Mouse (Mus musculus): ENCODE results near the gene Ctnnal1. TPM values are rescaled to one million over a fixed set of nuclear protein-coding genes. Genes with fewer than 3 reads are reported as not detected.
A peak's percentile ranks its signal among the peaks of the same experiment; 100 is the strongest.
"Not testable (repeated sequence)": the region's sequence is repeated elsewhere in the genome, so short reads cannot be mapped to it uniquely, and the experiment has no call there.

Ctnnal1 gene
- polyA plus RNA-seq, 1 experiment from 2014 or later, result 6.7 TPM

DNA sequence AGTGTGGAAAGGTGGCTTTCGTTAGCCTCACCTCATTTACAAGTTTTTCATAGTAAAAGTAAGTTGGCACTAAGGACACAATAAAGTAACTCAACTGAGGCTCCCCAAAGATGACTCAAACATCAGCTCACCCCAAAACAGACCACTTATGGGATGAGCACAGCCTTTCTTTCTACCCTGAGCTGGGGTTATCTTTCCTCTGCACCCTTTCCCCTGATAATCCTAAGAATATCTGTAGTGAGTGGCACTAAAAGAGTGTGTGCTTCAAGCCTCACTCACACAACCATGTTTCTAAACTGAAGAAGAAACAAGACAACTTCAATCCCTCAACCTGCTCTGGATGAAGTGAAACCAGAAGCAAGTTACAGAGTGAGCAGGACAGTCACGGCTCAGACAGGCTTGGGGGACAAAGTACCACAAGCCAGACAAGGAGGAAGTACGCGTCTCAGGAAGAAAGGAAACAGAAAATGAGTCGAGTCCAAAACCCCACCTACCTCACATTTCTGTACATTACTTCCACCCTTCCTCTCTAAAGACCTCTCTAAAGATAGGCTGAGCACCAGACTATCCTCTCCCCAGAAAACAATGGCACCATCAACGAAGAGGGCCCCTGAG lies 27.6 kb upstream of the Ctnnal1 start:
- peaks cover 8% of the 10 kb centered on the region for H3K4me1 ChIP-seq (replicated peaks)
- H3K4me3 ChIP-seq (replicated peaks), result no peak overlapping the region
- H3K27ac ChIP-seq (replicated peaks), result no peak overlapping the region
- WGBS (ENCODE audit: insufficient replicate concordance), result 39% methylated on average over 6 of the region's 6 CpGs
- peak overlapping the region; percentile 16; the same call in 1 of the 2 replicates for H3K4me2 ChIP-seq
- no peak overlapping the region for H3K9ac ChIP-seq
- ATAC-seq (ENCODE audit: insufficient read depth), result no peak
- H3K36me3 ChIP-seq (replicated peaks), result peaks cover 50% of the 10 kb centered on the region
- H3K27me3 ChIP-seq, result no peaks in the 10 kb centered on the region
- H3K9me3 ChIP-seq (replicated peaks), result no peaks in the 10 kb centered on the region

DNA sequence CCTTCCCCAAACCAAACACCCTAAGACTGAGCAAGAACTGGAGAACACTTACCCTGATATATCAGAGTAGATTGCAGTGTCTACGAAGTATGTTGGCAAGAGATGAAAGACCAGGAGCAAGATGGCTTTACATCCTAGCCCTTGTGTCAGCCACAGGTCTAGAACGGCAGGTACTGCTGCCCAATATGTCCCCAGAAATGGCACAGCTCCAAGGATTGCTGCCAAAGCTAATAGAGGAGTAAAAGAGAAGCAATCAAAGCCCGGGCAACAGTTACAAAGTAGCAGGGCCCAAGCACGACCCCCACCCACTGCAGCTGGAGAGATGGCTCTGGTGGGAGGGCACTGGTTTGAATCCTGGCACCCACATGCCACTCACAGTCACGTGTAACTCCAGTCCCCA lies 23.5 kb upstream of the Ctnnal1 start:
- H3K9ac ChIP-seq, result no peak overlapping the region
- no peaks in the 10 kb centered on the region for H3K27me3 ChIP-seq
- 60% methylated on average over 5 of the region's 5 CpGs for WGBS (ENCODE audit: insufficient replicate concordance)
- H3K27ac ChIP-seq (replicated peaks), result no peak overlapping the region
- H3K4me2 ChIP-seq, result no peak overlapping the region
- no peak overlapping the region for H3K4me3 ChIP-seq (replicated peaks)
- H3K4me1 ChIP-seq (replicated peaks), result peaks cover 8% of the 10 kb centered on the region
- peaks cover 34% of the 10 kb centered on the region for H3K36me3 ChIP-seq (replicated peaks)
- no peaks in the 10 kb centered on the region for H3K9me3 ChIP-seq (replicated peaks)
- ATAC-seq (ENCODE audit: insufficient read depth), result no peak

DNA sequence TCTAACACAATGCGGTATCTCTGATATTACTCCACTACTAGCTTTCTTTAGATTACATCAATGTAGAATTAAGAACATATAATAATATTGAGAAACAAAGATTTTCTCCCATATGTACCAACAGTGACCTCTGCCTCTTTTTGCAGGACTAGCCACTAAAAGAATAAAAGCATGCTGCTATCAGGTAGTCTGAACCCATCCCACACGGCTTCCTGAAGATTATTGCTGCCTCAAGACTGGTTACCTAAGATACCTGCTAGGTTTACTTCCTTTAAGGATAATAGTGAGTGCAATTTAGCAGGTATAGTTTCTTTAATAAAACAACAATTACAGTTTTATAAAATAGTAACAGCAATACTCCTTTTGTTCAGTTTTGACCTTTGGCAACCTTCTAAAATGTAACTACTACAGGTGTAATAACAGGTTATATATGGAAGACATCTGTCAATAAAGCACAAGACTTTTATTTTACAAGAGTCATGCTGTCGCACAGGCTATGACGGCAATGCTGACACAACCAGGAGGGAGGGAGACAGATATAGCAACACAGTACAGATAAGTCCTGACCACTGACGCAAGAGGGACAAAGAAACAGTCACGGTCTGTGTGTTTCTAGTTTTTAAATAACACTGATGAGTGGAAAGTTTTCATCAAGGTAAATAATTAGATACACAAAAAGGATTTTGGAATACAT lies 21.4 kb upstream of the Ctnnal1 start:
- 54% methylated on average over 6 of the region's 6 CpGs for WGBS (ENCODE audit: insufficient replicate concordance)
- H3K27ac ChIP-seq (replicated peaks), result no peak overlapping the region
- peaks cover 40% of the 10 kb centered on the region for H3K36me3 ChIP-seq (replicated peaks)
- H3K4me3 ChIP-seq (replicated peaks), result no peak overlapping the region
- no peaks in the 10 kb centered on the region for H3K4me1 ChIP-seq (replicated peaks)
- no peak overlapping the region for H3K9ac ChIP-seq
- H3K4me2 ChIP-seq, result no peak overlapping the region
- no peaks in the 10 kb centered on the region for H3K9me3 ChIP-seq (replicated peaks)
- no peak for ATAC-seq (ENCODE audit: insufficient read depth)
- H3K27me3 ChIP-seq, result no peaks in the 10 kb centered on the region

DNA sequence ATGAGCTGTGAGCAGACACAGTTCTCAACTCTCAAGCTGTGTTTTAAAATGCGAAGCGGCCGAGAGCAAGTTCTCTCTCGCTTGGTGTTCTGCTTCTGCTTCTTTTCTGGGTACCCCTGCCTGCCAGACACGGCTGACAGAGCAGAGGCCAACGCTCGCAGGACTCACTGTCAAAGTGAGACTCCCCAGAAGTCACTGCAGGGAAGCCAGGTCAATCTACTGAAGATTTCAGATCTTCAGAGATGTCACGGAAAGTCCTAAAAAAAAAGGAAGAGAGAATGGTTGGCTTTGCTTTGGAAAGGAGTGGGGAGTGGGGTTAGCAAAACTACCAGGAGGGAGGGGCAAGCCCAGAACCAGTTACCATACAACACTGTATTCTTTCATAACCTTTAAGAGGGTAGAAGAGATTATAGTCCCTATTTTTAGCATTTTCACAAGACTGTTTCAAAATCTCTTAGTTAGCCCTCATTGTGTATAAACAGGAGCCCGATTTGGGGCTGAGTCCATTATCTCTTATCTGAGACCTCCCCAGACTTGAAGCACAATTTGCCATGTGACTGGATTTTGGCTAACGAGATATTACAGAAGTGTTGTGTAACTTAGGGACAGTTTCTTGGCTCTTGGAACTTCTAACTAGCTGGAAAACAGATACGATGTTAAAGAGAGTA lies 15.2 kb upstream of the Ctnnal1 start:
- Histone ChIP-seq H3K4me3 (replicated peaks) (no peak overlapping the region), H3K9ac (no peak overlapping the region), H3K27me3 (no peaks in the 10 kb centered on the region), H3K4me1 (replicated peaks) (no peaks in the 10 kb centered on the region), H3K36me3 (replicated peaks) (peaks cover 22% of the 10 kb centered on the region; the same call in 1 of the 2 replicates), H3K9me3 (replicated peaks) (no peaks in the 10 kb centered on the region), H3K4me2 (no peak overlapping the region), H3K27ac (replicated peaks) (no peak overlapping the region)
- WGBS (ENCODE audit: insufficient replicate concordance), result 63% methylated on average over 11 of the region's 11 CpGs
- ATAC-seq (ENCODE audit: insufficient read depth), result no peak

DNA sequence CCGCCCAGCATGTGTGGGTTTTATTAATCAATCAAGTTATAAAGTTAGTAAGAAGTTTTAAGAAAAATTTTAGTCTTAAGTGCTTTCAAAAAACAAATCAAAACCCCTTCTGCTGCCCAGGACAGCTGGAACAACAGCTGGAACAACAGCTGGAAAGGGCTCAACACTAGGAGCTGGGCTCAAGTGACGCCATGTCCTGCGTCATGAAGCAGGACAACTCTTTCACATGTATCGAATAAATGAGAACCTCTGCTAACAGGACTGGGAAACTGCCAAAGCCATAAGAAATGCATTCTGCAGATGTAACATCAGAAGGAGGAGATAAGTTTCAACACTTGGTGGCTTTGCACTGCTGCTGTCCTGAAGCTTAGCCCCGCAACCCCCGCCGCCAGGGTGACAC lies 14.0 kb upstream of the Ctnnal1 start:
- peaks cover 22% of the 10 kb centered on the region for H3K36me3 ChIP-seq (replicated peaks)
- no peaks in the 10 kb centered on the region for H3K4me1 ChIP-seq (replicated peaks)
- no peak for ATAC-seq (ENCODE audit: insufficient read depth)
- H3K4me2 ChIP-seq, result no peak overlapping the region
- no peak overlapping the region for H3K9ac ChIP-seq
- H3K9me3 ChIP-seq (replicated peaks), result no peaks in the 10 kb centered on the region
- H3K4me3 ChIP-seq (replicated peaks), result no peak overlapping the region
- no peaks in the 10 kb centered on the region for H3K27me3 ChIP-seq
- WGBS (ENCODE audit: insufficient replicate concordance), result 89% methylated on average over 7 of the region's 7 CpGs
- H3K27ac ChIP-seq (replicated peaks), result no peak overlapping the region

DNA sequence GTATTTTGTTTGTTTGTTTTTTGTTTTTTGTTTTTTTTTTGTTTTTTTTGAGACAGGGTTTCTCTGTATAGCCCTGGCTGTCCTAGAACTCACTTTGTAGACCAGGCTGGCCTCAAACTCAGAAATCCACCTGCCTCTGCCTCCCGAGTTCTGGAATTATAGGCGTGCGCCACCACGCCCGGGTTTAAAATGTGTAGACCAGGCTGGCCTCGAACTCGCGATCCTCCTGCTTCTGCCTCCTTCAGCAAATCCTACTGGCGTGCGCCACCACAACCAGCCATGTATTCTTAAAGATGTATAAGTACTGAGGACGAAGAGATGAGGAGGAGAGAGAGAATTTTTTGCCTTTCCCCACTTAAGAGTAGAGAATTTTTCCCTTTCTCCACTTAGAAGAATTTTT lies 5.6 kb upstream of the Ctnnal1 start:
- WGBS (ENCODE audit: insufficient replicate concordance), result 78% methylated on average over 11 of the region's 11 CpGs
- not testable (repeated sequence) for H3K4me1 ChIP-seq (replicated peaks); H3K36me3 ChIP-seq (replicated peaks); H3K27me3 ChIP-seq; H3K9me3 ChIP-seq (replicated peaks); H3K27ac ChIP-seq (replicated peaks); H3K4me3 ChIP-seq (replicated peaks); ATAC-seq (ENCODE audit: insufficient read depth); H3K9ac ChIP-seq; H3K4me2 ChIP-seq

DNA sequence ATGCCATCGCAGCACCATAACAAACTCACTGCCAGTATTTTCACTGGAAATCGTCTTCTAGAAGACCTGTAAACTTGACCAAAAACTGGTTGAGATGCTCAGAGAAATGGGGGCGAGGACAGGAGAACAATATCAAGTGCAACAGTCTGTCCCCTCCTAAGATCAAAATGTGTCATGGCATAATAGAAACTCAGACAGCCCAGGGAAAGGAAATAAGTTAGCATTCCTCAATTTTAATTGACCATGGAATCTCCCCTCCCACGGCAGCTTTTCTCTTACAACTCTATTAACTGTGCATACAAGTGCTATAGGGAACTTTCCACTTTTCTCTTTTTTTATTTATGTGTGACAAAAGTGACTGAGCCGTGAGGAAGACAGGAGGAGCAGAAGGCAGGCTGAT lies 2.8 kb upstream of the Ctnnal1 start:
- 67% methylated on average over 5 of the region's 5 CpGs for WGBS (ENCODE audit: insufficient replicate concordance)
- no peaks in the 10 kb centered on the region for H3K9me3 ChIP-seq (replicated peaks)
- ATAC-seq (ENCODE audit: insufficient read depth), result no peak
- H3K4me3 ChIP-seq (replicated peaks), result no peak overlapping the region
- H3K36me3 ChIP-seq (replicated peaks), result no peaks in the 10 kb centered on the region; the same call in 1 of the 2 replicates
- no peak overlapping the region for H3K4me2 ChIP-seq
- no peak overlapping the region for H3K9ac ChIP-seq
- H3K4me1 ChIP-seq (replicated peaks), result peaks cover 29% of the 10 kb centered on the region
- no peaks in the 10 kb centered on the region for H3K27me3 ChIP-seq
- H3K27ac ChIP-seq (replicated peaks), result no peak overlapping the region

DNA sequence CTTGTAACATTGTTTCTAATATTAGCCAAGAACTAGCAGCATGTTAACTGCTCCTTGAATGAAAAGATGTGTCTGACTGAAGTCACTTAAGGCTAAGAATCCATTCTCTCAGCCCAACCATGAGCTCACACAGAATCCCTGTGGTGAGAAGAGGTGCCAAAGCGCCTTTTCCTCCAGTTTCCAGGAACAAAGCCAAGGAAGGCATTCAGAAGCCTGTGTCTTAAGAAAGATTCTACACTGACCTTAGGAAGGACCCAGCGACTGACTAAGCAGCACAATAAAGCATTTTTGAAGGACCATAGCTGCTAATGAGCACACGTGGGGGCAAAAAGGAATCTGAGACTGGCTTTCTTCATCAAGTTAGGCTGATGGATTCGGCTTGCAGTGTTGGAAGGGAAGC lies 983 bp upstream of the Ctnnal1 start:
- WGBS (ENCODE audit: insufficient replicate concordance), result 71% methylated on average over 4 of the region's 4 CpGs
- H3K27me3 ChIP-seq, result no peaks in the 10 kb centered on the region
- no peak overlapping the region for H3K9ac ChIP-seq
- no peaks in the 10 kb centered on the region for H3K36me3 ChIP-seq (replicated peaks)
- peak overlapping the region; percentile 88 for H3K27ac ChIP-seq (replicated peaks)
- no peak overlapping the region for H3K4me3 ChIP-seq (replicated peaks)
- no peak for ATAC-seq (ENCODE audit: insufficient read depth)
- peaks cover 44% of the 10 kb centered on the region for H3K4me1 ChIP-seq (replicated peaks)
- H3K9me3 ChIP-seq (replicated peaks), result no peaks in the 10 kb centered on the region
- no peak overlapping the region for H3K4me2 ChIP-seq

DNA sequence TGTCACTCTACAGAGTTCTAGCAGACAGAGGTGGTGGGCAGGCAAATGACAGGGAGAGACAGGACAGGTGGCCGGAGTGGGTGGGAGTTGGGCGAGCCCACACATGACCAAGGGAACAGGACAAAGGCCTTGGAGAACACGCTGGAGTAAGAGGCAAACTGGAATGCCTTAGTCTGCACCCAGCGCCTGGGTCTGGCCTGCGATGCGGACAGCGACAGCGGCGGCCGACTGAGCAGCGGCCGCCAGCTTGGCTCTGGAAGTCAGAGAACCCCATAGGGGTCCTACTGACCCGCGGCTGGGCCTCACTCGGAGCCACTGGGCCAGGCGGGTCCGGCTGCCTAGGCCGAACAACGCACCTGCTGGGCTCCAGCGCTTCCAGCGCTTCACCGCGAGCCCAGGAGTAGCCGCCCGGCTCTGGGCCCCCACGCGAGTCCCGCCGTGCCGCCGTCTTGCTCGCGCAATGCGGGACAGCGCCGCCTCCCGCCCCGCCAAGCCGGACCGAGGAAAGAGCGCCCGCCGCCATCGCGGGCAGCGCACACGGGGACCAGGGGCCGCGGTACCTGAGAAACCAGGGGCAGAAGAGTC lies 479 bp downstream of the Ctnnal1 start:
- WGBS (ENCODE audit: insufficient replicate concordance), result under 1% methylated on average over 49 of the region's 49 CpGs
- Histone ChIP-seq H3K27me3 (no peaks in the 10 kb centered on the region), H3K9ac (peak overlapping the region; percentile 81), H3K27ac (replicated peaks) (peak overlapping the region; percentile 88), H3K9me3 (replicated peaks) (no peaks in the 10 kb centered on the region), H3K4me3 (replicated peaks) (peak overlapping the region; percentile 82), H3K36me3 (replicated peaks) (no peaks in the 10 kb centered on the region), H3K4me2 (peak overlapping the region; percentile 98), H3K4me1 (replicated peaks) (peaks cover 47% of the 10 kb centered on the region)
- peak; percentile 47 for ATAC-seq (ENCODE audit: insufficient read depth)

DNA sequence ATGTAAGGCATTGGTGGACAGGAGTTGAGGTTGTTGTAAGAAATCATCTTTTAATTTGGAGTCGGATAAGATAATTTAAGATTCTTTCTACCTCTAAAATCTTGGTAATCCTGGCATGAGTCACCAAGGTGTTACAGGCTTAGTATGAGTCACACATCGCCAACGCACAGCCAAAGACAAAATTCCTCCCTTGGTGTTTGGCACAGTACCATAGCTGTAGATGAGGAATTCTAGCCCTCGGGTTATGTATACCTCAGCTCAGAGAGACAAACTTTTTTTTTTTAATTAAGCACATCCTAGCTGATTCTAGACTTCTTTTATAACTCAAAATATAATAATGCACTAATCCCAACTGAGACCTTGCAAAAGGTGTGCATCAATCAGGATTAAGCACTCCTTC lies 972 bp downstream of the Ctnnal1 start:
- H3K4me2 ChIP-seq, result peak overlapping the region; percentile 98
- no peaks in the 10 kb centered on the region for H3K27me3 ChIP-seq
- H3K9ac ChIP-seq, result peak overlapping the region; percentile 81
- H3K4me3 ChIP-seq (replicated peaks), result peak overlapping the region; percentile 82
- 58% methylated on average over 4 of the region's 4 CpGs for WGBS (ENCODE audit: insufficient replicate concordance)
- no peaks in the 10 kb centered on the region for H3K9me3 ChIP-seq (replicated peaks)
- peaks cover 47% of the 10 kb centered on the region for H3K4me1 ChIP-seq (replicated peaks)
- H3K27ac ChIP-seq (replicated peaks), result peak overlapping the region; percentile 88
- H3K36me3 ChIP-seq (replicated peaks), result no peaks in the 10 kb centered on the region
- no peak for ATAC-seq (ENCODE audit: insufficient read depth)

DNA sequence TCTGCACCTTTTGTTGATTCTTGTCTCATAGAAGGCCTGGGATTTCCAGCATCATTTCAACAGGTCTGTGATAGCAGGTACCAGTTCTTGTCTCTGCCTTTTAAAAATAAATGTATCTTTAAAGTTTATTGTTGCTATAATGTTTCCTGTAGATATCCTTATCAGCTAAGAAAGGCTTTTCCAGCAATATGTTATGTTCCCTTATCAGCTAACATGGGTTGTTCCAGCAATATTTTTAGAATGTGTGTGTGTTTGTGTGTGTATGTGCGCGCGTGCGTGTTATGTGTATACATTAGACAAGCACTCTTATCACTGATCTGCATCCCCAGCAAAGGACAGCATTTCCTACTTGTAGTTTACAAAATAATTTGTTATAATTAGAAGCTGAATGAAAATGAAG lies 3.4 kb downstream of the Ctnnal1 start:
- WGBS (ENCODE audit: insufficient replicate concordance), result 24% methylated on average over 4 of the region's 4 CpGs
- Histone ChIP-seq H3K36me3 (replicated peaks) (no peaks in the 10 kb centered on the region), H3K27me3 (no peaks in the 10 kb centered on the region), H3K4me2 (peak overlapping the region; percentile 16), H3K4me3 (replicated peaks) (no peak overlapping the region), H3K27ac (replicated peaks) (no peak overlapping the region), H3K9me3 (replicated peaks) (no peaks in the 10 kb centered on the region), H3K4me1 (replicated peaks) (peaks cover 47% of the 10 kb centered on the region), H3K9ac (no peak overlapping the region)
- no peak for ATAC-seq (ENCODE audit: insufficient read depth)

All from liver, embryonic 15.5 days (tissue).